Mouse (Mus musculus): ENCODE measurements around the gene Litaf.
A peak's percentile ranks its signal among the peaks of the same experiment; 100 is the strongest.

Litaf gene

DNA sequence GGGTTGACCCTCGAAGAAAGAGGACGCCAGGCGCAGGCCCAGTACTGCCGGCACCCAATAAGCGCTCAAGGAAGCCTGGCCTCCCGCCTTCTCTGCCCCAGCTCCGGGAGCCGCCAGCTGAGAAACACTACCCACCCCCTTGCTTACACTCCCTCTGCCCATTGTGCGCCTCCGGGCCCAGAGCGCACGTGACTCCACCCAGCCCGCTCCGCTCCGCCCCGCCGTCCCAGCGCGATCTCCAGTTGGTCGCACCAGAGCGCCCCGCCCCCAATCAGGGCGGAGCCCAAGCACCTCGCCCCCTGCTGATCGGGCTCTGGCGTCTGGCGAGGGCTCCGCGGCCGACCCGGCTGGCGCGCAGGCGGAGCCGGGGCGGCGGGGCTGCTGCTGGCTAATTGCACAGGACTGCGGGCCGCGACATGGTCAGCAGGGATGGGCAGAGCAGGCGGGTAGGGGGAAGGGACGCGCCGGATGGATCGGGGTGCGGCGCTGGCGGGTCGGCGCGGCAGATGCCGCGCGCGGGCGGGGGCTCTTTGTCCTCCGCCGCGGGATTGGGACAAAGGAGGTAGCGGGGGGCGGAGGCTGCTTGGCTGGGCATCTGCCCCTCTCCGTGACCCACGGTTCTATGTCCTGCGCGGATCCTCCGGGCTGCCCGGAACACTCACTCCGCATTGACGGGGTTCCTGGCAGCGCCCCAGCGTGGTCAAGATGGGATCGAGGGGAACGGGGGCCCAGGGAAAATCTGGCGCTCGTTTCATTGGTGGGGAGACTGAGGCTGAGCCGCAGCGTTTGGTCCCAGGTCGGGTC, at the start of gene Litaf:
Gene Litaf (minus strand): TSS at position 129 of the 804 bp plus-strand sequence.
- DNase-seq: peak; percentile 99

DNA sequence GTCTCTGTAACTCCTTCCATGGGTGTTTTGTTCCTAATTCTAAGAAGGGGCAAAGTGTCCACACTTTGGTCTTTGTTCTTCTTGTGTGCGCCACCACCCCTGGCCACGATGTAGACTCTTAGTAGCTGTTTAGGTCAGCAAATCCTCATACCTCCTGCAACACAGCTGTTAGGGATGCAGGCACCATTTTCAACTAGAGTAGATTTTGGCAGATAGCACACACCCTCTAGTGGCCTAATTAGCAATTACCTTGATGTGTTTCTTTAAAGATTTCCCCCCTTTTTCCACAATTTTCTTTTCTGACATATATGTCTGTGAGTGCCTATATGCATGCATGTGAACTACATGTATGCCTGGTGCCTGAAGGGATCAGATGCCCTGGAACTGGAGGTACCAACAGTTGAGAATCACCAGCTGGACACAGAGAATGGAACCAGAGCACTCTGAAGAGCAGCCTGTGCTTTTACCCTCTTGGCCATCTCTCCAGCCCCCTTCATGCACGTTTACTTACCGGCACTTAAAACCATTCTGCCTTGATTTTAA, 43.3 kb upstream of the Litaf start:
- DNase-seq: peak; percentile 48 to 49

DNA sequence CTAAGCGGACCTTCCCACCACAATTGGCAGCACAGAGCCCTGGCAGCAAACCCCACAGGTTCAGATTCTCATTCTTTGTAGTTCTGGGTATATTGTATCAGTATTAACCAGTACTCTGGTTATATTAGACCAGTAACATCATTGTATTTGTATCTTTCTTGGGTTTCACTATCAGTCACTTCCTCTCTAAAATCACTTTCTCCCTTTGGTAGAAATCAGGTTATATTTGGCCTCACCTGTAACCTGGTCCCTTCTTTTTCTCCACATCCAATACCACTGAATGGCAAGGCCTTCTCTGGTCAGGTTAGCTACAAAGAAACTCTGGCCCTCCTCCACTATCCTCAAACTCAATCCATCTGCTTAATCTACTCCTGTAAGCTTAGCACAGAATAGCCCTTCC, 38.9 kb upstream of the Litaf start:
- peak in 1 of 2 experiments; percentile 25 for DNase-seq

DNA sequence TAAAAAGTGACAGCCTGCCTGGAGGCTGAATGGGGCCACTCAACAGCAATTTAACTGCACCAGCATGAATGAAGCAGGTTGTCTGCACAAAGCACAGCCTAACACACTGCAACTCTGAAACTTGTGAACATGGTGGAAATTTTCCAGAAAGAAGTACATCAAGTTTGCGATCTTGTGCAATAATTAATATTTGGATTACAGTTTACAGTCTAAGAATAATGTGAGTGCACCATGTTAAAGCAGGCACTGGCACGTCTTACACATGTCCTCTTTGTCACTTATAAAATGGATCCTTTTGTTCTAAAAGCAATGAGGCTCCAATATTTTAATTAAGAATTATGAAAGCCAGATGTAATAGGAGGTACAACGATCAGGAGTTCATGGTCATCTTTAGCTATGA, 31.3 kb upstream of the Litaf start:
- no peak for DNase-seq

DNA sequence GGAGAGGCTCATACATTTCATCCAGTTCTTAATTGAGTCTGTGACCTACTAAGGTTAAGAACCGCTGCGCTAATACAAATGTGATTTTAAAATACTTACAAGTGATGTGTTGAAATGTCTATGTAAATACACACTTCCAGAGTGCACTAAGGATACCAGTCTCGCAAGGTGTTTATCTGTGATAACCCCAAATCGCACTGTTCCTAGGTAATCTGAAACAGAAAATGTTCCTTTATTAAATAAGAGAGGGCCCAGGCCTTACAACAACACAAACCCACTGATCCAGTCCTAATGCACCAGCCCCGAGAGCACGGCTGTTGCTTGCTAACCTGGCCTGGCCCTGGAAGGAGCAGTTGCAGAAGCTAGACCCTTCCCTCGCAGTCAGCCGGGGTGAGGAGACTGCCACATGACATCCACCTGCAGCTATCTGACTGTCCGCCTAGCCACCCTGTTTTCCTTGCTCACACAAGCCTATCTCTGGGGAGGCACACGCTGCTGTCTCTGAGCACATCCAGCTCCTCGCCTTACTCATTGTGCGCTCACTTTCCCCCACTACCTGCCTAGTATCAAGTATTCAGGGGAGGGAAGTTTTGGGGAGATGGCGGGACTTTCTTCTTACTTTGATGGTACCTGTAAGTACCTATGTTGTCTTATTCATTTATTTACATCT, 27.9 kb upstream of the Litaf start:
- no peak for DNase-seq

DNA sequence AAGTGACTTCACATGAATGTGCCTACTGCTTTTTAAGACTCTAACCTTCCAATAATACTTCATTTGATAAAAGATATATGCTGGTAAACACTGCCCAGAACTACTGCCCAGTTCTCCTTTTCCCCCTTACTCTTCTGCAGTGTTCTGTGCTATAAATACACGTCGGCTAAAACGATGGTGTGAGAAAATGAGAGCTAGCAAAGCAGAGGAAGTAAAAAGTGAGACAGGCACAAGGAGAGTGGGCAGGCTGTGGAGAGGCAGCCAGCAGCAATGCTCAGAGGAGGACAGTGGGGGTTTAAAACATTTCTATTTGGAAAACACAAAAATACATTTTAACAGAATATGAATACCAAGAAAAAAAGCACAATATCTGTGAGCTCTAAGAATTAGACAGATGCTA, 26.6 kb upstream of the Litaf start:
- DNase-seq: peak in 1 of 2 experiments; percentile 35

DNA sequence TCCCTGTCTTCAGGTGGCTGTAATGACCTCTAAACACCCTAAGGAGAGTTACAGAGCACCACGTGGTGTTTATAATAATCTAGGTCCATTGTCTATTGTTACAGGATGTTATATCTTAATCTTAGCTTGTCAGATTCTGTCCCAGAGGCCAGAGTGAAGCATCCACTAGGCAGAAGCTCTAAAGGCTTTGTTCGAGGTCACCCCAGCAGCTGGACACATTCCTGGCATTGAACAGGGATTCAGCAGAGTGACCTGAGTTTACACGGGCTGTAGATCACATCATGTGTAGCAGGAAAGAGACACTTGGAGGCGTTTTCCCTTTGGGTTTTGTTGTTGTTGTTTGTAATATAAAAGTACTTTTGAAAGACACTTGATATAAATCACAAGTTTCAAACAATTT, 26.1 kb upstream of the Litaf start:
- no peak for DNase-seq

DNA sequence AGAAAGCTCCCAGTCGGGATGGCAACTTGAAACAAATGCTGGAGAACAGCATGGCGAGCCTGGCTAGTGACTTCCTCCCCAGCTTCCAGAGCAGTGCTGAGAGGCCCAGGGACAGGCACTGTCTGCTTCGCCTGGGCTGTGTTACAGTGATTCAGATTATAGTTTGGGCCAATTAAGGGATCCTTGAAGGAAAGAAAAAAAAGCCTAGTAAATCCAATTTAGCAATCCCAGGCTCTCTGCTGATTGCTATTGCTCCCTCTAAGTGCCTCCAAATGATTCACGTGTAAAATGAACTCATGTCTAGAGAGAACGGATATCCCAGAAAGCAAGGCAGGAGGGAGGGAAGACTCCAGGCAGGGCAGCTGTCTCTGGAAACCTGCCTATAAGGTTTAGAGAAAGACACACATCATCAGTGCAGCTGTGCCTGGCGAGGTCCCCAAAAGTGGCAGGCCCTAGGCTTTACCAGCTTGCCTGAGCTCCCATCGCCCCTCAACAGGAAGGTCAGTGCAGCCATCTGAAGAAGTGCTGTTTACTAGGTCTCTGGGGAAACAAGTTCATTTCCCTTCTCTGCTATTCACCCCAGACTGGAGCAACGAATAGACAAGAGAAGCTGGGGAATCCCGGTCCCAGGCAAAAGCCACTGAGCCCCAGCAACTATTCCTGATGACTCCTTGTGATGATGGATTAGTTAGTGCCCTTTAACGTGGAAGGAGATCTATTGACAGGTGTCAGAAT, 25.0 kb upstream of the Litaf start:
- DNase-seq: peak; percentile 58

DNA sequence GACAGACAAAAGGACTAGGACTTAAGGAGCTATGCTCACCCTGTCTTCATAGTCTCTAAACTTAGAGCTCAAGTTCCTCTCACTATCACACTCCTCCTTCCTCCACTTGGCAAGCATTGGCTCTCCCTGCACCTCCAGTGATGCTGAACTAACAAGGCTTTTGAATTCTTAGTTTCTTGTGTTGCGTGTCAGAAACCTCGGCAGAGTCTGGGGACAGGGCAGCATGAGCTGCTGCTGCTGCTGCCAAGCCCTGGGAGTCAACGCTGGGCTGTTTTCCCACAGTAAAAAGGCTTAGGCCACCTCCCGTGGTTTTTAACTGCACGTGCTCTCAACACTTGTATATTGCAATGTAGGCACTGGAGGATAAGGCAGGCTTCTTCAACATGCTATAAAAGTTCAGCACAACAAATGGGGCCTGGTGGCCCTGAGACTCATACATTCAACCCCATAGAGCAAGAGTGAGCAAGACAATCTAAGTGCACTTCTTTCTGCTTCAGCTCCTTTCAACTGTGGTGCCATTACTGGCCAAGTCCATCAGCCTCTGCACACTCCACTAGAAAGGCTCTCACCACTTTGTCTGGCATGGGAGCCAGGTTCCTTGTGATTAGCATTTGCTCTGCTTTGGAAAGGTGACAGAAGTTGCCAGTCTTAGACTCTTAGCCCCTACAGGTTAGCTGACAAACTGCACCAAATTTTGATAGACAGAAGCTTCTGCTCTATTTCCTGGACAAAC, 21.1 kb upstream of the Litaf start:
- peak; percentile 37 to 43 for DNase-seq

DNA sequence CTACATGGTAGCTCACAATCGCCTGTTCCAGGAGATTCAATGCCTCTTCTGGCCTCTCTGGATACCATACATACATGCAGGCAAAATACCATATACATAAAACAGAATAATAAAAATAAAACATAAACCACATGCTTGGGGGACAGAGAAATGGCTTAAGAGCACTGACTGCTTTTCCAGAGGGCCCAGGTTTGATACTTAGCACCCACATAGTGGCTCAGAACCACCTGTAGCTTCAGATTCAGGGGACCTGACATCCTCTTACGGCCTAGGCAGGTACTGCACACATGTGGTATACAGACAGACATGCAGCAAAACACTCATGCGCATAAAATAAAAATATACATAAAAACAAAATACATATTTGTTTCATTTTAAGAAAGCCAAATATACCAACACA, 20.3 kb upstream of the Litaf start:
- no peak for DNase-seq

DNA sequence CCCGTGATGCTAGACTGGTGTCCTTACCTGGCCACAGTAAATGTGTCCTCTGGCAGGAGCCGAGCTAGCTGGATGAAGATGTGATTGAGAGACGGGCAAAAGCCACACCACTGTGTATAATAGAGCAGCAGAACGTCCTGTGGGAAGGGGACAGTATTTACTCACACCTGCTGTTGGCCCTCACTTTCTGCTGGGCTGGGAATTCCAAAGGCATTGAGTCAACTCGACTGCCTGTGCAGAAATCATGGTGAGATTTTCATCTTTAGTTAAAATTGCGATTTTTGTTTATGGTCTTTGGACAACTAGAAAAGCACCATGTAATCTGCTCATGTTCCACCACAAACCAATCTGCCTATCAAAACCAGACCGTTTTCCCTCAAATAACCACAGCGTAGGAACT, 18.2 kb upstream of the Litaf start:
- DNase-seq: no peak

DNA sequence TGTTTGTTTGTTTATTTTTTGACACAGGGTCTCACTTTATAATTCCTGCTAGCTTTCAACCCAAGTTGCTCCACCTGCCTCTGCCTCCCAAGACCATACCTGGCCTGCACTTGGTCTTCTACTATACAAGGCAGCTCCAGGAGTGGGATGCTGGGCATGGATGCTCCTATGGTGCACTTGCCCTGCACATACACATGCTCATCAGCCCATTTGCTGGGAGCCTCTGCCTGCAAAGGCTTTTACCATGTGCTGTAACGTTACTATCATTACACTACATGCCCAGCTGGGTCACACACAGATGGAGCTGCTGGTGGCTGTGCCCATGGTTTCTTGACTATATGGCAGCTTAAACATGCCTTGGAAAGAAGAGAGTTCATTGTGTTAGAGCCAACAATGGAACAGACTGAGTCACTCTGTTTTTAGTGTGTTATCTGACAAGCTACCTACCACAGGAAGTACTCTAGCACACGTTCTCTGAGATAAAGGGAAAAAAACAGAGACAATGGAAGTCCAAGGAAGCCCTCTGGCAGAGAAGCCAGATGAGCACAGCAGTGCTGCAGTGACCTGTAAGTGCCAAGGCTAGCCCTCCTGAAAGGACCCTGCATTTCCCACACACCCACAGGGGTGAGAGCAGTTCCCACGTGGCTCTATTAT, 12.4 kb upstream of the Litaf start:
- DNase-seq: peak; percentile 38 to 42

DNA sequence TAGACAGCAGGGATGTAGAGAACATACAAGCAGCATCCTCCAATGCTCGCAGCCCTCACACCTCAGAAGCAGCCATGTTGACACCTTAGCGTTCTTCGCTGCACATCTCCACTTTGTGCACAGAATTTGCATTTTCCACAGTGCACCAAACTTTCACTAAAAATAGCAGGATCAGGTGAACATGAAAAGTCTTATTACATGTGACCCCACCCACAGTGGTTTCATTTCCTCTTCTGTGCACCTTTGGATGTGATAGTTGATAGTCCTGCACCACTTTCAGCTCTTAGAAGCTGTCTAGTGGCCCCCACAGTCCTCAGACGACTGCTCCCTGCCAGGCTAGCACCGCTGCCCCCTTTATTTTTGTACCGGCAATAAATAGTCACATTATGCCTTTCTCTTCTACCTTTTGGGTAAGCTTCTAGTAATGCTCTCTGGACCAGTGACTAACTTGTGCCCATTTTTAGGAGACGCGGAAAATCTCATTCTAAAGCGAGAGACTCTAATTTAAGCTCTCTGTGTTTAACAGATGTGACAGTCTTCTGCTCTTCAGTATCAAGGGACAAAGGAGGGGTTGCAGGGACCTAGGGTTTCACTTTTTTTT, 11.7 kb upstream of the Litaf start:
- DNase-seq: peak; percentile 89 to 93

DNA sequence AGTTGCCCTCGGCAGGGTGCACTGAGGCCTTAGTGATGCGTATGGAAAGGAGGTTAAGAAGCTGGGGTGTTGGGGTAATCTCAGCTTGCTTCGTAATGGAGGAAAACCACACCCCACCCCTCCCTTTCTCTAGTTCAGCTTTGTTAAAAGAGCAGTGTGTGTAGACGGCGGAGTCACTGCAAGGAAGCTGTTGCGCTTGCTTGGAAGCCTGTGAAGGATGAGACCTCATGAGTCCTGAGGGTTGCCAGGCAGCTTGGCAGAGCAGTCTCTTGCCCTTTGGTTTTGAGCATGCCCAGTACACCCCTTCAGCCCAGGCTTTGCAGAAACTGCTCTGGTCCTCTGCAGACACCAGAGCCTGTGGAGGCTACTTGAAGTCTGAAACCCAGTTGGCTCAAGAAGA, 7.1 kb upstream of the Litaf start:
- peak in 1 of 2 experiments; percentile 18 for DNase-seq

DNA sequence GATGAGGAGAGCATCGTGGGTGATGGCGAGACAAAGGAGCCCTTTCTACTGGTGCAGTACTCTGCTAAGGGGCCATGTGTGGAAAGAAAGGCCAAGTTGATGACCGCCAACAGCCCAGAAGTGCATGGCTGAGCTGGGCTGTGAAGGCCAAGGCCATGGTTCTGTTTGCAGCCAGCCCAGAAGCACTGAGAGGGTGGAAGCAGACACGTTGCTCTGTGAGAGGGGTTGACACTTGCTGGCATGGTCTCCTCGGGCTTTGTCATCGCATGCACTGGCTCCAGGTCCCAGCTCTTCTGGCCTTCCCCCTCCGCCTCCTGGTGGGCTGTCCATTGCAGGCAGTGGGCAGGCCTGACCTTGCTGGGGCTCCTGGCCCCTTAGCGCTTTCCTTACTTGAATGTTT, 6.5 kb upstream of the Litaf start:
- no peak for DNase-seq

DNA sequence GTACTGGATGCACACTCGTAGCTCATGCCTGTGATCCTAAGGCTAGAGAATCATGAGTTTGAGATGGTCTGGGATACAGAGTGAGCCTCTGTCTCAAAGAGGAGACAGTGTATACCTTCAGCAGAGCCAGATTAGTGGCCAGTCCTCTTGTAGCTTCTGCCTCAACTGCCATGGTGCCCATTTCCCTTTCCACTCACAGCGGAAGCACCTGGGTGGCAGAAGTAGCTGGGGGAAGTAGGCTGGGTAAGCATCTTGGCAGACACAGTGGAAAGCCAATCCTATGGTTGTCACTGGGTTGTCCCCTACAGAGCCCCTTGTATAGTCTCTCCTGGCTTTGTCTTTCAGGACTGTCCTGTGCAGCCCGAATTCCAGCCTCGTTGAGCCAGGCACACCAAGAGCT, 5.9 kb upstream of the Litaf start:
- DNase-seq: peak; percentile 68 to 70

DNA sequence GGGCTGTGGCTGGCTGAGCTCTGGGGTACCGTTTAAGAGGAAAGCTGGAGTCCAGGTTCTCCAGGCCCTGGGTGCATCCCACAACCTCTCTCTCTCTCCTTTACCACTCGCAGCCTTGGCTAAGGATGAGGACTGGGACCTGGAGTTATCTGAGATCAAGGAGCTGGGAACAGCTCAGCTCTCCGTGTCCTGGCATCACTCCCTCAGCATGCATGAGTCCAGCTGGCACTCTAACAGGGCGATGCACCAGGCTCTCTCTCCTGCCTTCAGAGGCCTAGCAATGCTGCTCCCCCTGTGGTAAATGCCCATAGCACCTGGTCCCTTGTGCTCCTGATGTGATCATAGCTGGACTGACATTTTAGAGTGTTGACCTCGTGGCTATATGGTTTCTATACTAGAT, 5.2 kb upstream of the Litaf start:
- no peak for DNase-seq

DNA sequence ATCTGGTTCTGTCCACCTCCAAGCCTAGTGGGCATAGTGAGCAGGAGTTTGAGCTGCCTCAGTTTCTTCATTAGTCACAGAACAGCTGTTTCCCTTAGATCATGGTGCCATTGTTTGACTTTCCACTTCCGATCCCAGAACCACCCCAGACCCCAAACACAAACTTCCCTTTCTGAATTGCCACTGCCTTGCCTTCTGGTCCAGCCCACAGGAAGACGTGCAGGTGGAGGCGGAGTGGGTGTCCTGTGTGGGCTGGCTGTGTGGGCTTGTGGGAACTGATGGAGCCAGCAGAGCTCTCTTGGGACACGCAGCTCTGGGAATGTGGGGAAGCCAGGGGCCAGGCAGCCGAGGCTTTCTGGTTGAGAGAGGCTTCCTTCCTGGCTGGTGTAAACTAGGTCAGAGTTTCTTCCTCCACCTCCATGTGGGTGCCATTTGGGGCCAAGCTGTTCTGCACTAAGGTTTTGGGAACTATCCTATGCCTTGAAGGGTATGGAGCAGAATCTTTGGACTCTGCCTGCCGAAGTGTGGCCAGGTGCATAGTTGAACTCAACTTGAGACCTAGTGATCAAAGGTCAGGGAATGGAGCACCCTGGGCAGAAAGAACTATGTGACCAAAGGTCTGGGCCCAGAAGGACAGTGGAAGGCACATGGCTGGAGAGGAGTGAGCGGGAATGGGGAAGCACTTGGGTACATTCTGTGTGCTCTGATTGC, 3.9 kb upstream of the Litaf start:
- DNase-seq: peak; percentile 63 to 64

DNA sequence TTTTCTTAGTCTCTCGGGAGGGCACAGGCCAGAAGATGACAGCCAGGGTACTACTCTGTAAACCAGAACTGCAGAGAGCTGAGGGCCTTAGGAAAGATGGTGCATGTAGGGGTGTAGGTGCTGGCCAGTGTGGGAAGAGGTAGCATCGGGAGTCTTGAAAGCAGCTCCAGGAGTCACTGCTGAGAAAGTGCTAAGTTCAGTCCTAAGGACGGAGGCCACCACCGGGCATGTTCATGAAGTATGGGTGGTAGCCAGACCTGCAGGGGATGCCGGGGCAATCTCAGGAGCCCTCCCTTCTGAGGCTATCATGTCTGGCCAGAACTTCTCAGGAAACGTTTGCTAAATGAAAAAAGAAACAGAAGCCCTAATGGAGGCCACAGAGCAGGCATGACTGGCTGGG, 3.3 kb upstream of the Litaf start:
- DNase-seq: peak in 1 of 2 experiments; percentile 28

DNA sequence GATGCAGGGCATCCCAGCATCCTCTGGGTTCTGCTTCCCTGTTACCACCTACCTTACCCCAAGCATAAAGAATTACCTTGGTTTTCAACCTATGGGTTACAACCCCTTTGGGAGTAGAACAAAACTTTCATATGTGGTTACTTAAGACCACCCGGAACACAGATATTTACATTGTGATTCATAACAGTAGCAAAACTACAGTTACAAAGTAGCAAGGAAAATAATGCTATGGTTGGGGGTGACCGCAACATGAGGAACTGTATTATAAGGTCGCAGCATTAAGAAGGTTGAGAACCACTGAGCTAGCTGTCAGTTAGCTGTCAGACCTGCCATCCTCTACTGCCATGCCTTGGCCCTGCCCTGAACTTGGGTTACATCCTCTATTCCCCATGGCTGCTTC, 2.7 kb upstream of the Litaf start:
- peak in 1 of 2 experiments; percentile 29 for DNase-seq

DNA sequence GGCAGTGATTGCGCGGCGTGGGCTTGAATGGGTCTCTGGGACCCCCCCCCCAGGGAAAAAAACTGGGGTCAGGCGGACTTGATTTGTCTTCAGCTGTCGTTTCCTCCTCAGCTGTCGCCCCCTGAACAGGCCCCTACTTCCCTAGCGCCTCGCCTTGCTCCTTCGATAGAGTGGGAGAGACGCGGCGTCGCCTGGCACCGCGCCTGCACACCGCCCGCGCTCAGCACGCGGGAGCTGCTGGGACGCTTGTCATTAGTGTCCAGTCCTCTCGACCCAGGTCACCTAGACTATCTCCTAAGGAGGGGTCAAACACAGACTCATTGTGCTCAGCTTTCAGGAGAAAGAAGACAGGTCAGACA, 855 bp upstream of the Litaf start:
- peak; percentile 40 to 49 for DNase-seq

Data from B cell, adult 2 months (primary cell).